Mouse (Mus musculus) frontal cortex, adult (tissue): ENCODE data around the gene 4931406P16Rik.

ENCODE experiments used
- ATAC-seq: cut with Nextera tagmentation; 2 replicates; pipeline ENCODE4 v1.9.2; 2017; ENCODE audit warnings: mild to moderate bottlenecking, moderate library complexity, mixed read lengths; ENCODE audit not compliant: low TSS enrichment

The 4931406P16Rik gene

DNA sequence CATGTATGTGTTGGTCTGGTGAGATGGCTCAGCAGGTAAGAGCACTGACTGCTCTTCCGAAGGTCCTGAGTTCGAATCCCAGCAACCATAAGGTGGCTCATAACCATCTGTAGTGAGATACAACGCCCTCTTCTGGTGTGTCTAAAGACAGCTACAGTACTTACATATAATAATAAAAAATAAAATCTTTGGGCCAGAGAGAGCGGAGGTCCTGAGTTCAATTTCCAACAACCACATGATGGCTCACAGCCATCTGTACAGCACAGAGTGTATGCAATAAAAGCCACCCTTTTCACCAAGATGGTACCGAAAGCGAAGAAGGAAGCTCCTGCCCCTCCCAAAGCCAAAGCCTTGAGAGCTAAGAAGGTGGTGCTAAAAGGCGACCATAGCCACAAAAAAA lies 62.6 kb downstream of the 4931406P16Rik start, which contains the start of gene Gm6096:
Gene Gm6096, plus strand, starts transcription at position 301 of the 400 bp plus-strand sequence.
- ATAC-seq, result no peak

GRCm38 (mm10) chr7:34246870-34247499 lies 66.4 kb downstream of the 4931406P16Rik start:
- no peak for ATAC-seq

- ATAC-seq, result no peak
Measured at GRCm38 (mm10) chr7:34242176-34242575, 71.2 kb downstream of the 4931406P16Rik start.

- ATAC-seq, result no peak
Measured at GRCm38 (mm10) chr7:34238086-34238485, 75.3 kb downstream of the 4931406P16Rik start.

DNA sequence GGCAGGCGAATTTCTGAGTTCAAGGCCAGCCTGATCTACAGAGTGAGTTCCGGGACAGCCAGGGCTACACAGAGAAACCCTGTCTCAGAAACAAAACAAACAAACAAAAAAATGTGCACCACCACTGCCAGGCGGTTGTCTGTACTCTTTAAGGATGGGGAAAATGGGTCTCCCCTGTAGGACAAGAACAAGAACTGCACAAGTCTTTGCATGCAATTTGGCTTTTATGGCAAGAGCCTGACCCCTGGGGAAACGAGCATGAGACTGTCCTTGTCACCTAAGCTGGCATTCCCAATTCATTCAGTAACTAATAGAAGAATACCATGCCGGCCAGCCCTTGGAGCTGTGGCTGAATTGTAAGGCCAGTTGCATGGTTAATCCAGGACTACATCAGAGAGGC lies 77.7 kb downstream of the 4931406P16Rik start:
- no peak for ATAC-seq

GRCm38 (mm10) chr7:34234610-34235561 lies 78.5 kb downstream of the 4931406P16Rik start:
- peak; percentile 13; the same call in 1 of the 2 replicates for ATAC-seq

DNA sequence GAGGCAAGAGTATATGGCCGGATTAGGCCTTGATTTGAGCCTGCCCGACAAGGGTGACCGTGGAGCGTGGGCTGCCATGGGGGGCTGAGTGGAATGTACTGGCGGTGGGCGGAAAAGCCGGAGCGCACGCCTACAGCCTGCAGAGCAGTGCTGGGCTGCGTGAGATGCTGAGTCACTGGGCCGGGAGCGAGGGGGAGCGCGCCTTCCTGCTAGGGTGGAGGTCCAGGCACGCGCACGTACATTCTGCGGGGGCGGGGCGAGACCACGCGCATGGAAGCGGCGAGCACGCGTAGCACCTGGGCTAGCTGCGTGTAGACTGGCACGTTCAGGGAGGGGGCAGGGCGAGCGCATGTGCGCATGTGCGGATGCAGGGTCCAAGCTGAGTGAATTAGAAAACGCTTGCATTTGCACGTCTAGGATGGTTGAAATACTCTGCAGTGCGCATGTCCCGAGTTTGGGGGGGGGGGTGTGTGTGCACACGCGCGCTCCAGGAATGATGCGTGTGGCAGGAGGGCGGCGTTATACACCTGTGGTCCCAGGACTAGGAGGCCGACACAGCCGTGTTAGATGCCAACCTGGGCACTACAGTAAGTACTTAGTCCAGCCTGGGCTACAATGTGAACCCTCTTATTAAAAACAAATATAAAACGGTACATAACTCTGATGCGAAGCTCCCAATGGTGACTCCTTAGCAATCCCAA lies 79.3 kb downstream of the 4931406P16Rik start:
- peak; percentile 74 for ATAC-seq

- ATAC-seq, result no peak
Measured at GRCm38 (mm10) chr7:34232785-34233725, 80.3 kb downstream of the 4931406P16Rik start.

DNA sequence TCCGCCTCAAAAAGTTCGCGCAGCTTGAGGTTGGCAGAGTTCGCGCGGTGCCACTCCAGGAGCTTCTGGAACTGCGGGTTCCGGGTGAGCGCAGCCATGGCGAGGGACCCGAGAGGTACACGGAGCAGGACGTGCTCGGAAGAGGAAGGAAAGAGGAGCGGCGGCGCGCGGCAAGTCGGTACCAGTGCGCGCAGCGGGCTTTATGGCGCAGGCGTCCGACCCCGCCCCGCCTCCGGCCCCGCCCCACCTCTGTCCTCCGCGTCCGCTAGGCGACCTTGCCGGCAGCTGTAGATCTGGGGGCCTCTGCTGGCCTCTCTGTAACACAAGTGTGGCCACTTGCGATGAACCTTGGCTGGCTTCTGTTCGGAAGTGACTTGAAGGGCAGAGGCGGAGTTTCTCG lies 83.2 kb downstream of the 4931406P16Rik start, which contains the start of gene Gpi1:
Gene Gpi1, minus strand, starts transcription at position 221 of the 400 bp plus-strand sequence.
- ATAC-seq, result peak; percentile 35

GRCm38 (mm10) chr7:34229691-34230111 lies 83.7 kb downstream of the 4931406P16Rik start:
- peak; percentile 21; the same call in 1 of the 2 replicates for ATAC-seq

DNA sequence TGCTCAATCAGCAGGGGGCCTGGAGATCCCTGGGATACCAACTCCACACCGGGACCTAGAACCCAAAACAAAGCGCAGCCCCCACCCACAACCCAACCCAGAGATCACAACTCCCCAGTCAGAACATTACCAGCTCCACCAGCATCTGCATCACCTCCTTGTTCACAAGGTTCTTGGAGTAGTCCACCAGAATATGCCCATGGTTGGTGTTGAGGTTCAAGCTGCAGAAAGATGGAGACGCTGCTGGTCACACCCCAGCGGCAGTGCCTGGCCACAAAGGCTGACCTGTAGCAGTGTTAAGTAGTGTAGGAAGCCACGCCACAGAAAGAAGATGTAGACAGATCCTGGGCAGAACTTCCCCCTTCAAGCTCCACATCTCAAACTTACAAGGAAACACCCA lies 84.2 kb downstream of the 4931406P16Rik start:
- no peak for ATAC-seq

GRCm38 (mm10) chr7:34228641-34229040 lies 84.7 kb downstream of the 4931406P16Rik start:
- ATAC-seq, result no peak

- no peak for ATAC-seq
Measured at GRCm38 (mm10) chr7:34226846-34227245, 86.5 kb downstream of the 4931406P16Rik start.

- peak; percentile 53 for ATAC-seq
Measured at GRCm38 (mm10) chr7:34226086-34226485, 87.3 kb downstream of the 4931406P16Rik start.

GRCm38 (mm10) chr7:34224308-34224707 lies 89.0 kb downstream of the 4931406P16Rik start:
- no peak for ATAC-seq

- ATAC-seq, result no peak
Measured at GRCm38 (mm10) chr7:34222340-34222739, 91.0 kb downstream of the 4931406P16Rik start.

GRCm38 (mm10) chr7:34221594-34222250 lies 91.6 kb downstream of the 4931406P16Rik start:
- ATAC-seq, result no peak

DNA sequence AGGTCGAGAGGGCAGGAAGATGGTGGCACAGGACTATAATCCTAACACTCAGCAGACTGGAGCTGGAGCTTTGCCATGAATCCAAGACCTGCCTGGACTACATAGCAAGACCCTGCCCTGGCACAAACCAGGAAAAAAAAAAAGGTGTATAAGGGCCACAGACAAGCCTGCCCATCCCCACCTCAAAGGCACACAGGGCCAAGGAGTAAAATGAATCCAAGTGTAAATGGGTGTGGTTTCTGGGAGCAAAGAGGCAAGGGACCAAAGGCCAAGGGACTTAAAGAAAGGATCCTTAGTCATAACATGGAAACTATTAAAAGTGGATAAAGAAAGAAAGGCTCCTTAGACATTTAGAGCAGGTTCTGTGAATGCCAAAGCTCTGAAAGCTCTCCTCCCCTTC lies 94.9 kb downstream of the 4931406P16Rik start:
- no peak for ATAC-seq

DNA sequence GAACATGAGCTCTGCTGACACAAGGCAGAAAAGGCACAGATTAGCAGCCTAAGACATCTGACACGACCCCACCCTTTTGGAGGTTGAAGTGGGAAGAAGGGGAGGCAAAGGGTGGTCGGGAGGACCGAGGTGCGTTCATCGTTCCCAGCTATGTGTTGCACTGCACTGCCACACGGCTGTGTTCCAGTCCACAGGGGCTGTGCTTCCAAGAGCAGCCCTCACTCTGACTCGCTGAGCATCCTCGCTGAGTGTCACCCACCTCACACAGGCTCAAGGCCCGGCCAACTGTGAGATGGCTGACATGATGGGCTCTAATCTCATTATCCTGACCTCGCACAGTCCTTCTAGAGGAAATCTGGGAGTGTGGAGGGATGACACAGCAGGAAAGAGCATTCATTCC lies 96.9 kb downstream of the 4931406P16Rik start:
- no peak for ATAC-seq

GRCm38 (mm10) chr7:34215481-34215880 lies 97.9 kb downstream of the 4931406P16Rik start:
- ATAC-seq, result no peak
